Mouse (Mus musculus) A20 (cell line): ENCODE results near the gene Fam98c.
"Not testable (repeated sequence)": the region's sequence is repeated elsewhere in the genome, so short reads cannot be mapped to it uniquely, and the experiment has no call there.

Source experiments
- DNase-seq: peaks from one replicate; pipeline ENCODE4 v3.0.0-alpha.2; 2011; ENCODE audit warnings: low read depth, low spot score

The Fam98c gene

DNA sequence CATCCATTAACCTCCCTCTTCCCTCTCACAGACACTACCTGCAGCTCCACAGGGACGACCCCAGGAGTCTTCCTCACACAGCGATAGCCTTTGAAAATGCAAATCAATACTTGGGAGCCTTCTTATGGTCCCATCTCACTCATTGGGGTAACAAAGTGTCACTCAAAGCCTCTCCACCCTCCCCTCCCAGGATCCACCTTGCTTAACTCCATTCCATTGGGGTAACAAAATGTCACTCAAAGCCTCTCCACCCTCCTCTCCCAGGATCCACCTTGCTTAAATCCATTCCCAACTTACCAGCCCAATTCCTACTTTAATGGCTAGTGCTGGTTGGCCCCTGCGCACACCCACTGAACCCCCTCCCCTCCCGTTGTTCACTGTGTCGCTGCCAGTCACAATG lies 2.2 kb upstream of the Fam98c start:
- no peak for DNase-seq

DNA sequence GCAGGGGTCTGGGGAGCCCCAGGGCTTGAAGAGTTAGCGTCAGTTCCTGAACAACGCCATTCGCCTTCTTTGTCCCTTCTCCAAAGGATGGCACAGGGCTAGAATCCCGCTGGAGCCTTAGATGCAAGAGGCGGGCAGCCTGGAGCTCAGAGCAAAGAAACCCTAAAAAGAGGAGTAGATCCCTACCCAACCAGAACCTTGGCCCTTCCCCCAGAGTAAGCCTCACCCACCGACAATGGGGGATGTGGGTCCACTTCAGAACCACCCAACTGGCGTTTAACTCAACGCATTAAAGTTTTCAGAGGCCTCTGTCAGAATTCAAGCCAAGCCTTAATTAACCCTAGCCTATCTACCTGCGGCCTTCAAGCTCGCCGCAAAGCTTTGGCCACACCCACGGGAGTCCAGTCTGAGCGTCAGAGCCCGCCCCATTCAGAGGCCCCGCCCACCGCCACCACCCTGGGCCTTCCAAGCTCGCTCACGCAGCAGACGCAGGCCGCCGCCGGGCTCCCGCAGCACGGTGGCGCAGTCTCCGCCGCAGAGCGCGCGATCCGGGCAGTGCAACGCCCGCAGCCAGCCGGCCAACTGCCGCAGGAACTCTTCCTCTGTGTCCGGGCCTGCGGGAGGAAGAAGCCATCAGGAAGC lies 717 bp downstream of the Fam98c start:
- peak; percentile 93 for DNase-seq

DNA sequence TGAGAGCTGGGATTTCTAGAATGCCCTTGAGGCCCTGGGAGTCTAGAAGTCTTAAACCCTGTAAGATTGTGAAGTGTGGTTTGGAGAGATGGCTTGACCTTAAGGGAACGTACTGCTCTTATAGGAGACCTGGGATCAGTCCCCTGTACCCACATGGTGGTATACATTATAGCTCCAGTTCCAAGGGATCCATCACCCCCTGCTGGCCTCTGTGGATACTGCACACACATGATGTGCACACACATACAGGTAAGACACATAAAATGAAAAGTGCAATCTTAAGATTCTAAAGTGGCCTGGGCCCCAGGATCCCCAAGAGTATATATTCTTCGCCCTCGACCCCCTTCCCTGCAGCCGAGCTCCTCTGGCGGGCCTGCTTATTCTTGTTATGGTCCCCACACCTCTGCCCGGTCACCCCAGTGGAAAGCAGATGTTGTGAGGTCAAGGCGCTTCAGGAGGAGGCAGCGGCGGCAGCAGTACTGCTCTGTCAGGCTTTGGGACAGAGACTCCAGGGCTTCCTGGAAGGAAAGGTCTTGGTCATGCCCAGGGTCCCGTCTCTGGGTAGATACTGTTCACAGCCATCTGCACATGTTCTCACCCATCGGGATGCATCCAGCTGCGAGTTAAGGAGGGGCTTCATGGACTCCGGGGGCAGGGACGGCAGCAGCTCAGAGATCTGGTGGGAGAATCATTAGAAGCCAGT lies 1.9 kb downstream of the Fam98c start:
- no peak for DNase-seq

- DNase-seq, result no peak
These were observed 4.5 kb downstream of the Fam98c start for GRCm38 (mm10) chr7:29151486-29151885.

DNA sequence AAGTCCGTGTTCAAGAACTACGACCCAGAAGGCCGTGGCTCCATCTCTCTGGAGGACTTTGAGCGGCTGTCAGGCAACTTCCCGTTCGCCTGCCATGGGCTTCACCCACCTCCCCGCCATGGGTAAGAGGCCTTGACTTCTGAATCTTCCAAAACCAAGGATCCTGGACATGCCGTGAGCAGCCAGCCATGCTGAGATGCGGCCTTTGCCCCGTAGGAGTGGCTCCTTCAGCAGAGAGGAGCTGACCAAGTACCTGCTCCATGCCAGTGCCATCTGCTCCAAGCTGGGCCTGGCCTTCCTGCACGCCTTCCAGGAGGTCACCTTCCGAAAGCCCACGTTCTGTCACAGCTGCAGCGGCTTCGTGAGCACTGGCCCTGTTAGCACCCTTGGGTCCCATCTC lies 7.3 kb downstream of the Fam98c start:
- no peak for DNase-seq

- DNase-seq, result no peak
These were observed 9.2 kb downstream of the Fam98c start for GRCm38 (mm10) chr7:29146625-29147367.

DNA sequence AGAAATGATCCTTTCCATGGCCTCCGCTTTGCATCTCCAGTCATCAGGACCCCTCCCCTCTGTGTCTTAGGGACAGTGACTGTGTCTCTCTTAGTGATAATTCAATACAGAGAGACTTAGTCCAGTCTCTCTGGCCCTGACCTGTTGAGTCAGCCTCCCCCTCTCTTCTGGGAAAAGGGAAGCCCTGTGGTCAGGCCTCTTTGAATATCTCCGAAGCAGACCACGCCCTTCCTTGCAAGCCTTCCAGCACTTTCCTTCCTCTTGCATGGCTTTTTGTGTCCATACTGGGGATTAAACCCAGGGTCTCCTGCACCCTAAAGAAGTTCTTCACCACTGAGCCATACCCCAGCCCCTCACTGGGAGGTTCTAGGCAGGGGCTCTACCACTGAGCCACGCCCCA lies 12.0 kb downstream of the Fam98c start:
- DNase-seq, result no peak

DNA sequence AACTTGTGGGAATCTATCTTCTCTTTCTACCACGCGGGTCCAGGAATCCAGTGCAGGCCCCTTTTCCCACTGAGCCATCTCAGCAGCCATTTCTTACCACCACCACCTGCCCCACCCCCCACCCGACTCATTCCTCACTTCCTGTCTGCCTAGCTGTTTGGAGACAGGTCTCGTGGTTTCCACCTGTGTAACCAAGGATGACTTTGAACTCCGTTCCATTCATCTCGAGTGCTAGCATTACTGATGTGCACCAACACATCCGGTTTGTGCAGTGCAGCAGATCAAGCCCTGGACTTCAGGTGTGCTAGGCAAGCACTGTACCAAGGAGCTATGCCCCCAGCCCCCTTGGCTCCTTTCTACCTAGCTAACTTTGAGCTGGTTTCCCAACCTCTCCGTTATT lies 14.6 kb downstream of the Fam98c start:
- DNase-seq, result peak; percentile 54

GRCm38 (mm10) chr7:29139237-29139636 lies 16.8 kb downstream of the Fam98c start:
- not testable (repeated sequence) for DNase-seq

GRCm38 (mm10) chr7:29137429-29137828 lies 18.6 kb downstream of the Fam98c start:
- no peak for DNase-seq

- DNase-seq, result peak; percentile 74
These were observed 21.2 kb downstream of the Fam98c start, which contains the start of gene Rasgrp4 for GRCm38 (mm10) chr7:29134693-29135386. Rasgrp4 (plus strand) TSS chr7:29134851.

DNA sequence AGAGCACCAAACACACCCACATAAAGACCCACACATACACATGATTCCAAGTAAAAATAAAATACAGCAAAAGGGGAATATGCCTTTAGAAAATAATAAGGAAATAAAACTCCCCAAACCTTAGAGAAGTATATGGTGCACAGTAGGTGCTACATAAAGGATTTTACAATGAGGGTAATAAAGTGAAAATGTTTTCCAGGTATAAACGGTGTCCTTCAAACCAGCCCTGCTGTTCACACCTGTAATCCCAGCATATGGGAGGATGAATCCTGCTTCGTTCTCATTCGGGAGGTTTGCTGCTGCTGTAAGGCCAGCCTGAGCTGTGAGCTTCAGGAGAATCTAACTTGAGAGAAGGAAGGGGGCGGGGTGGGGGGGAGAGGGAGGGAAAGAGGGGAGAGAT lies 21.8 kb downstream of the Fam98c start:
- no peak for DNase-seq

- peak; percentile 61 for DNase-seq
These were observed 27.3 kb downstream of the Fam98c start for GRCm38 (mm10) chr7:29128725-29129124.

GRCm38 (mm10) chr7:29126173-29126915 lies 29.7 kb downstream of the Fam98c start:
- peak; percentile 82 for DNase-seq

DNA sequence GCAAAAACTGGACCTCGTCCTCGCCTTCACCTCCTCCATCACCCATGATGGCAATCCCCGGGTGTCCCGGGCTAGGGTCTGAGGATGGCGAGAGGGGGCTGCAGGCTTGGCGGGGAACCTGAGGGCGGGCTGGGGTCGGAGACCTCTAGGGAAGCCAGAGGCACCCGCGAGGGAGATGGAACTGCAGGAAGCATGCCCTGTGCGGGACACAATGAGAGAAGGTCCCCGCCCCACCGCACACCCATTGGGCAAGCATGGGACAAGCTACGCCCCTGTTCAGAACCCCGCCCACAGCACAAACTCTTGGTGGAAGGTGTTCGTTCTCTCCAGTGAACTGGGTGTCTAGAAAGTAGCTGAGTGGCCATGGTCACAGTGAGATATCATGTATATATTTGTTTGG lies 31.1 kb downstream of the Fam98c start, which contains the start of gene Ryr1:
Gene Ryr1, minus strand, starts transcription at position 210 of the 400 bp plus-strand sequence.
- peak; percentile 59 for DNase-seq

DNA sequence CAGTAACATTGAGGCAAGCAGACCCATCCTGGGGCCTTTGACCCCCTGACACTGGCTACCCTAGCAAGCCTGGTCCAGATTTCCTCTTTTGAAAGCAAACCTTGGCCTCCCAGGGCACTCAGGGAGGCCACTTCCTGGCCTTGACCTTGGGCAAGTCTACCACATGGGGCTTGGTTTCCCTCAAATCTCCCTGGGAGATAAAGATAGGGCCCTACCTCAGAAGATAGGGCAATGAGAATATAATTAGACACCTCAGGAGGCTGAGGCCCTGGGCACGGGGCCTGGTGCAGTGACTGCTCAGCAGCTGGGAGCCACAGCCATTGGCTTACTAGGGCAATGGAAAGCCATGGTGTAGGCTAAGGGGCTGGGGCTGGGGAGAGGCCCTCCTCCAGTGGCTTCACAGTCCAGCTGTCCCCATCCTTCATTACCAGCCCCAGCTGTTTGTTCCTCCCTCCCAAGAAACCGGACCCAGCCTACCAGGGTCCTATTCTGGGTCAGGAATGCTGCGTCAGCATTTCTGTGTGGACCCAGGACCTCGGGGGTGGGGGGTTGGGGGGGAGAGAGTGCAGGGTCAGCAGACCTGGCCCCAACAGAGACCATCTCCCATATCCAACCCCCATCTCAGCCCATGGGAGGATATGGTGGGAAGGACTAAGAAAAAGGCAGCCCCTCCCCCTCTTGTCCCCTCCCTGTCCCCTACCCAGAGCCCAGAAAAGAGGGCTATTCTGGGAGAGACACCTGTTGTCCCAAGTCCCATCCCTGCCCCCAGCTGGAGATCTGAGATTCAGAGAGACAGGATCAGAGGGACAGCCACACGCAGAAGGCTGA lies 32.3 kb downstream of the Fam98c start:
- no peak for DNase-seq

GRCm38 (mm10) chr7:29122821-29123220 lies 33.2 kb downstream of the Fam98c start:
- DNase-seq, result no peak

- DNase-seq, result no peak
These were observed 36.5 kb downstream of the Fam98c start for GRCm38 (mm10) chr7:29119526-29119925.

DNA sequence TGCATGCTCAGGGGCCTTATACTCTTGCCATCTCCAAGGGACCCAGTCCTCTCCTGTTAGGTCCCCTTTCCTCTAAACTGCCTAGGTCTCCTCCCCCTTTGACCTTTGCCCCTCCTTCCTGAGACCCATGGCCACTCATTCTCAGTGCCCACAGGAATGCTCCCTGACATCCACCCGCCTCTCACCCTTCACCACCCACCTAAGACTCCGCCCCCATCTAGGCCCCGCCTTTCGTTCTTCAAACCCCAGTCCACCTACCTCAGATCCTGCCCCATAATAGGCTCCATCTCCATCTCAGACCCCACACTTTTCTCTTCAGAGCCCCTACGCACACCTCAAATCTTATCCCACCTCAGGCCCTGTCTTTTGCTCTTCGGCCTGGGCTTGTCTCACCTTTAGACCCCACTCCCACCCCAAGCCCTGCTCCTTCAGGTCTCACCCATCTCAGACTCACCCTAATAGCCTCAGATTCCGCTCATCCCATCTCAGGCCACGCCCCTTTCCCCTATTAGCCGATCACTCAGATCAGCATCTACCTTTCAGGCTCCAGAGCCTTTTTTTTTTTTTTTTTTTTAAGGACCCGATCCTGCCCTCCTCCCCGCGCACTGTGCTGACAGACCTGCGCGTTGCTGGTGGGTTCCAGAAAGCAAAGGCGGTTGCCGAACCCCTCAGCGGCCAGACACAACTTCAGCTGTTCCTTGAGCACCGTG lies 37.7 kb downstream of the Fam98c start:
- DNase-seq, result no peak
